Mouse (Mus musculus) heart, postnatal 0 days (tissue): ENCODE data around the gene Plk5.

Source experiments
- CTCF ChIP-seq: IDR thresholded peaks from 2 replicates; pipeline ENCODE4 v1.5.1; 2016; ENCODE audit warnings: antibody characterized with exemption, control low read depth, low read depth
- EP300 ChIP-seq: IDR thresholded peaks from 2 replicates; pipeline ENCODE4 v1.6.1; 2016; ENCODE audit warnings: antibody characterized with exemption, low read depth

DNA sequence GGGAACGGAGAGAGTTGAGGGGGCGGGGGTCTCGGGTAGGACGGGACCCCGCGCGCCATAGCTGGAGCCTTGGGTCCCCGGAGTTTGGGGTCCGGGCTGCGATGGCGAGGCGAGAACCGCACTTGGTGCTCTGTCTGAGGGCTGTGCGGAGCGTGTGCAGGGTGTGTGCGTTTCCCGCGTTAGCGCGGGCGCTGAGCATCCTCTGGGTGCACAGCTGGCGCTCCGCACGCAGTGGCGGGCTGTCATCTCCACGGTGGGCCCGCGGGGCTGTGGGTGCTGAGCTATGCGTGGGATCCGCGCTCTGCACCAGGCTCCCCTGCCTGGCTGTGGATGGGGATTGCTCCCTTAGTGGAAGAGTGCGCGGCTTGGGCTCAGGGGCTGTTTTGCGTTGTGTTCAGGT lies 478 bp downstream of the Plk5 start:
- TF ChIP-seq CTCF: no peak
- no peak for TF ChIP-seq EP300
